Mouse (Mus musculus): ENCODE results near the gene Zfp710.
"Not testable (repeated sequence)": the region's sequence is repeated elsewhere in the genome, so short reads cannot be mapped to it uniquely, and the experiment has no call there.

Gene Zfp710

DNA sequence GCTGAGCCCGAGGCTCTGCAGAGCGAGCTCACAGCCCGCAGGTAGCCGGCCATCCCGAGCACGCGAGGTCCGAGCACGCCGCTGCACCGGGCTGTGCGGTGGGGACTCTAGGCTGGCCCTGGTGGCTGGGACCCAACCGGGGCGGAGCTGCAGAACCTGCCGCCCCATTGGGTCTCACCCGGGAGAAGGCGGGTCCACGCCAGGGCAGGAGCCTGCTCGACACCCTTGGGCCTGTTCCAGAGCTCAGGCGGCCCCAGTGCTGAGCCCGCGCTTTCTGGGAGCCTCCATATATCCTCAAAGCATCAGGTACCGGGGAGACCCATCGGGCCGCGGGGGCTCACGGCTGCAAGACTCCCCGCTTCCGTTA is 90.6 kb downstream of the Zfp710 start, which contains the start of gene Idh2:
TSS of gene Idh2 (minus strand) at position 169 of the 367 bp plus-strand sequence.
- peak; percentile 96 for DNase-seq

DNA sequence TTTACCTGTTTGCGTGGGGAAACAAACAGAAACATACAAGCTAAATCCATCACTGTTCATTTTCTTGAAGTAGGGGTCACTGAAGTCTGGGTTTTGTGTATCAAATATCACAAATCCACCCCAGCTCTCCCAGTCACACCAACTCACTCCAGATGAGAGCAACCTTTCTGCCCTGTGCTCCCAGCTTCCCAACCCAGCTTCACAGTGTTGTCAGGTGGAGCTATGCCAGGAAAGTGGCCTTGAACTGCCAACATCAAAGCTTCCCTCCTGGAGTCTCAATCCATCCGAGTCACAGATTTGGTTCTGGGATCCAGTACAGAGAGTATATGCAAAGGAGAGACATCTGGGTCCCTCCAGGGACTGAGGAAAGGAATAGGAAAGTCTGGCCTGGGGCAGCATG is 91.5 kb downstream of the Zfp710 start:
- DNase-seq, result peak; percentile 41

- DNase-seq, result no peak
Measured at GRCm38 (mm10) chr7:80119198-80119597, 94.6 kb downstream of the Zfp710 start.

DNA sequence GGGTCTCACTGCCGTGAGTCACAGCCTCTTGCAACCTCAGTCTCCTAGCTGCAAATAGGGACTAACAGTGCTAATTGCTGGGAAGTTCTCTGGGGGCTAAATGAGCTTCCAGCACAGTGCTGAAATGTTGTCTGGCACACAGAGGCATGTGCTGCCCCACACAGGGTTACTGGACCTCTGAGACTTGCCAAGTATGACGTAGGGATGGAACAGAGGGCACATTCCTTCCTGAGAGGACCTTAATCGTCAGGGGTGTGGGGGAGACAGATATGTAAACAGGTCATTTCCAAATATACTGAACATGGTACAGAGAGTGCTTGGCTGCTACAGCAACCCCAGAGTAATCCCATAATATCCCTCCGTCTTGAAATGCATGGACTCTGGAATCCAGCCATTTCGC is 96.5 kb downstream of the Zfp710 start:
- peak; percentile 38 for DNase-seq

GRCm38 (mm10) chr7:80123115-80123514 is 98.5 kb downstream of the Zfp710 start:
- no peak for DNase-seq

DNA sequence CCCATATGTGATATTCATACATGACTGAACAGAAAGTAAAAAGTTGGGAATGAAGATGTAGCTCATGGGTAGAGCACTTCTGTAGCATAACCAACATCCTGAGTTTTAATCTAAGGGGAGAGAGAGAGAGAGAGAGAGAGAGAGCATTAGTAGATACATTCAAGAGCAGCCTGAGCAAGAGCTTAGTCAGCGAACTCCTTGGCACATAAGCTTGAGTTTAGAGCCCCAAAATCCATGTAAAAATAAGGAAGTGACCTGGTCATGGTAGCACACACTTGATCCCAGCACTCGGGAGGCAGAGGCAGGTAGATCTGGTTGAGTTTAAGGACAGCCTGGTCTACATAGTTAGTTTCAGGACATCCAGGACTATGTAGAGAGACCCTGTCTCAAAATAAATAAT is 99.1 kb downstream of the Zfp710 start:
- DNase-seq, result no peak

DNA sequence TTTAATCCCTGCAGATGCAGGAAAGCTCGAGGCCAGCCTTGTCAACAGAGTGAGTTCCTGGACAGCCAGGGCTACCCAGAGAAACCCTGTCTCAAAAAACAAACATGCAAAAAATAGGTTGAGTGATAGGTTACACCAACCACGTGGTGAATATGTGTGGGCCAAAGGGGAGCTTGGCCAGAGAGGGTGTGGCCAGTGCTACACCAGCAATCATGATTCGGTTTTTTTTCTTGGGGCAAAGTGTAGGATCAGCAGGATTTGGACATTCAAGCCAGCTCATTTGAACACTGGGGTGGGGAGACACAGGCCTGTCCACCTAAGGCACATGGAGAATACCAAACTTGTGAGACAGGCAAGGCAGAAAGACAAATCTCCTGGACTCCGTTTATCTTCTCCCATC is 104.7 kb downstream of the Zfp710 start:
- DNase-seq, result no peak

DNA sequence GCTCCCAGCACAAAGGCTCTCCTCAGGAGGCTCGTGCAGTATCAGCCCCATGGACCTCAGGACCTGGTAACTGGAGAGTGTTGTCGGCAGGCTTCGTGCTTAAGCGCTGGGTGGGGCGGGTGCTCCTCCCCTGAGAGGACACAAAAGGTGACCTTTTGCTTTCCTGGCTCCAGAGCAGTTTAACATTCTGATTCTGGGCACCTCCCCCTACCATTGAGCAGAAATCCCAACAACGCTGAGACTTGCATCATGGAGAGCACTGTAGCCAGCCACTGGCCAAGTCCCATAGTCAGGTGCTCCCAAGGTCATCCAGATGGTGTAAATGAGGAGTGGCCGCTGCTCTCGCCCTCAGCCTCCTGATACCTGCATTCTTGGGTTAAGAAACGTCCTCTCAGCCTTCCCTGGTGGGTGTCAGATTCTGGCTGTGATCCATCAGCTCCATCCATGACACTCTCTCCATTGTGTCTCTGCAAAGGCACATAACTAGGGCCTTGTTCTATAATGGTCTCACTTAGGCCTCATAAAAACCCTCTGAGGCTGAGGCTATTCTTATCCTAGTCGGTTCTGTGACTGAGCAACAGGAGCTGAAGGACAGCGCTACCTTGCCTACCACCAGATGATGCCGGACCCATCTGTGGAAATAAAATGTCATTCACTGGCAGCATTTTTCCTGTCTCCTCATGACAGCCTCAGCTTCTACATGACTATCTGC is 105.9 kb downstream of the Zfp710 start:
- DNase-seq, result no peak

GRCm38 (mm10) chr7:80131315-80131714 is 106.7 kb downstream of the Zfp710 start:
- DNase-seq, result not testable (repeated sequence)

DNA sequence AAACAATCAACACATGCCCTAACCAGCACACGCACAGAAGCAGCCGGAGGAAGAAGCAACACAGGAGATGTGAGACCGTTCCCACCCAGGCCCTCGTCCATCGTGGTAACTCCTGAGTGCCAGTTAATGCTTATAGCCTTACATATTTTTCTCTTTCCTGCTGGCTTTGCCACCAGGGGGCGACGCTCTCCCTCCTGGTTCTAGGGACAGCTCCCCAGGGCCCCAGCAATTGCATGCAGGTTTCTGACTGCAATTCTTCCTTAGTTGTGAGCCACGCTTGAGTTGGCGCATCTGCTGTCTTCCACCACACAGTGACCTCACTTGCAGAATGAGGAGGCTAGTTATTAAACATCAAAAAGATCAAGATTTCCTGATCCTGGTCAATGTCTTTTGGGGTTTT is 107.9 kb downstream of the Zfp710 start:
- peak; percentile 77 for DNase-seq

DNA sequence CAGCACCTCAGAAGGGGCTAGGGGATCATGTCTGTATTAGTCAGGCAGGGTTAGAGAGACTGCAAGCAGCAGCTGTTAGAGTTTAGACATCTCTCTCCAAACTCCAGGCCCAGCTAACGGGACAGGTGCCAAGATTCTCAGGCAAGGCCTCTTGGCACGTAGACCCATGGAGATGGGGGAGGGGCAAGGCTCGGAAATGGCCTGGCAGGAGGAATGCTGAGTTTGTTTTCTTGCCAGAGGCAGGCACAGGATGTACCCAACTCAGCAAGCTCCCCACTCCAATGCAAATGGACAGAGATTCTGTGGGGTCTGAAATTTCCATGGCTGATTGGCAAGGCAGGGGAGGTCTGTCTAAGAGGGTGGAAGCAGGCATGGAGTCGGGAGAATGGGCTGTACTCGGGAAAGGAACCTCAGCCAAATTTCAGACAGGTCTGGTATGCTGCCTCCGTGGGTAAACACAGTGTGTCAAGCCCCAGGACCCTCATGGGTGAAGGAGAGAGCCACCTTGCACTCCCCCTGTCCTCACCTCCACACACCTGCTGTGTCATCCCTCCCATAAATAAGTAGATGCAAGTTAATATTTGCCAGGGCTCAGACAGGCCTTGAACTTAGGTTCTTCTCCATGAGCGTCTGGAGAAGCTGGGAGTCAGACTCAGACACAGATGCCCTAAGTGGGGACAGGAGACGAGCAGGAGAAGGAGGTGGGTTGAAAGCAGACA is 110.0 kb downstream of the Zfp710 start:
- DNase-seq, result peak; percentile 94

- no peak for DNase-seq
Measured at GRCm38 (mm10) chr7:80135173-80135532, 110.5 kb downstream of the Zfp710 start.

DNA sequence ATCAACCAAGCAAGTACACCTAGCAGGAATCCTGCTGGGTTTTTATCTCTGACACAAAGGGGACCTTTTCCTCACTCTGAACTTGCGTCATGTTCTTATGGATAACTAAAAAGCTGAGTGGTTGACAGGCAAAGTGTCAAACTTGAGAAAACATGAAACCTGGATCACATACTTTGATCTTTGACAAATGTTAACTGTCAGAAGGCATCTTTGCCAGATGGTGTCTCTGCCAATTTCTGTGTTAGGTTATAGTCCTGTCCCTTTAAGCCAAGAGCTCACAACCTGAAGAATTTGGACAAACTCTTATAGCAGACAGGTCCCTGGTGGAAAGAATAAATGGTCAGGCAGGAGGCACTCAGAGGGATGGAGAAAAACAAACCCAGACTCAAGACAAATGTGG is 113.8 kb downstream of the Zfp710 start:
- no peak for DNase-seq

GRCm38 (mm10) chr7:80140815-80141214 is 116.2 kb downstream of the Zfp710 start:
- DNase-seq, result peak; percentile 86
